Mouse (Mus musculus): ENCODE results near the gene Cdc42bpg. TPM values are rescaled to one million over a fixed set of nuclear protein-coding genes. Genes with fewer than 3 reads are reported as not detected.
"Not testable (repeated sequence)": the region's sequence is repeated elsewhere in the genome, so short reads cannot be mapped to it uniquely, and the experiment has no call there.

Gene Cdc42bpg
- total and polyA plus RNA-seq, 2 experiments from 2014 or later = 0.33 to 6.0 TPM

- WGBS = 94% methylated on average over 5 of the region's 5 CpGs
- TF ChIP-seq CTCF (IDR thresholded peaks at IDR 0.05; ENCODE audit: low read depth) = no peak
Measured at GRCm38 (mm10) chr19:6310181-6310580, 3.9 kb downstream of the Cdc42bpg start.

GRCm38 (mm10) chr19:6311783-6312182, 5.5 kb downstream of the Cdc42bpg start:
- H3K27me3 ChIP-seq (ENCODE audit: insufficient read depth, low read length); ATAC-seq; H3K9ac ChIP-seq (replicated peaks; ENCODE audit: low read length); H3K9me3 ChIP-seq (ENCODE audit: low read length); H3K4me2 ChIP-seq (ENCODE audit: low read depth, low read length); H3K27ac ChIP-seq; DNase-seq (ENCODE audit: low spot score); H3K4me1 ChIP-seq (ENCODE audit: insufficient read depth, low read length); H3K36me3 ChIP-seq (ENCODE audit: insufficient read depth, low read length); H3K4me3 ChIP-seq (ENCODE audit: low read length): not testable (repeated sequence)
- 90% methylated on average over 3 of the region's 3 CpGs for WGBS

More at GRCm38 (mm10) chr19:6310181-6310580, 3.9 kb downstream of the Cdc42bpg start:
- Histone ChIP-seq H3K4me3 (ENCODE audit: low read length) (no peak overlapping the region), H3K36me3 (ENCODE audit: insufficient read depth, low read length) (0 out of 2 replicates have a peak, but pooled peaks cover 5% of the 10 kb centered on the region), H3K4me2 (ENCODE audit: low read depth, low read length) (no peak overlapping the region), H3K4me1 (ENCODE audit: insufficient read depth, low read length) (peaks cover 7% of the 10 kb centered on the region; the same call in 1 of the 2 replicates), H3K9ac (replicated peaks; ENCODE audit: low read length) (no peak overlapping the region), H3K27me3 (ENCODE audit: insufficient read depth, low read length) (no peaks in the 10 kb centered on the region), H3K27ac (no peak overlapping the region), H3K9me3 (ENCODE audit: low read length) (no peaks in the 10 kb centered on the region)
- DNase-seq (ENCODE audit: low spot score) (no peak), ATAC-seq (no peak)

GRCm38 (mm10) chr19:6313796-6314195, 7.5 kb downstream of the Cdc42bpg start:
- Histone ChIP-seq H3K4me2 (ENCODE audit: low read depth, low read length) (no peak overlapping the region), H3K9me3 (ENCODE audit: low read length) (no peaks in the 10 kb centered on the region), H3K4me1 (ENCODE audit: insufficient read depth, low read length) (no peaks in the 10 kb centered on the region), H3K9ac (replicated peaks; ENCODE audit: low read length) (no peak overlapping the region), H3K27me3 (ENCODE audit: insufficient read depth, low read length) (no peaks in the 10 kb centered on the region), H3K4me3 (ENCODE audit: low read length) (no peak overlapping the region), H3K36me3 (ENCODE audit: insufficient read depth, low read length) (peaks cover 13% of the 10 kb centered on the region), H3K27ac (no peak overlapping the region)
- TF ChIP-seq CTCF (IDR thresholded peaks at IDR 0.05; ENCODE audit: low read depth) = no peak
- WGBS = 86% methylated on average over 8 of the region's 8 CpGs
- DNase-seq (ENCODE audit: low spot score) (no peak), ATAC-seq (no peak)

GRCm38 (mm10) chr19:6314513-6314912, 8.3 kb downstream of the Cdc42bpg start:
- 70% methylated on average over 8 of the region's 8 CpGs for WGBS

GRCm38 (mm10) chr19:6315573-6315972, 9.3 kb downstream of the Cdc42bpg start:
- H3K9me3 ChIP-seq (ENCODE audit: low read length) = no peaks in the 10 kb centered on the region
- ATAC-seq (no peak), DNase-seq (ENCODE audit: low spot score) (no peak)
- H3K4me2 ChIP-seq (ENCODE audit: low read depth, low read length) = no peak overlapping the region
- H3K4me3 ChIP-seq (ENCODE audit: low read length) = no peak overlapping the region
- no peak overlapping the region for H3K27ac ChIP-seq
- no peaks in the 10 kb centered on the region for H3K4me1 ChIP-seq (ENCODE audit: insufficient read depth, low read length)
- no peak overlapping the region for H3K9ac ChIP-seq (replicated peaks; ENCODE audit: low read length)
- 68% methylated on average over 14 of the region's 14 CpGs for WGBS
- TF ChIP-seq CTCF (IDR thresholded peaks at IDR 0.05; ENCODE audit: low read depth) = no peak
- peaks cover 13% of the 10 kb centered on the region for H3K36me3 ChIP-seq (ENCODE audit: insufficient read depth, low read length)
- H3K27me3 ChIP-seq (ENCODE audit: insufficient read depth, low read length) = no peaks in the 10 kb centered on the region

More at GRCm38 (mm10) chr19:6314513-6314912, 8.3 kb downstream of the Cdc42bpg start:
- no peak for TF ChIP-seq CTCF (IDR thresholded peaks at IDR 0.05; ENCODE audit: low read depth)
- Histone ChIP-seq H3K9me3 (ENCODE audit: low read length) (no peaks in the 10 kb centered on the region), H3K4me2 (ENCODE audit: low read depth, low read length) (no peak overlapping the region), H3K36me3 (ENCODE audit: insufficient read depth, low read length) (peaks cover 13% of the 10 kb centered on the region), H3K27me3 (ENCODE audit: insufficient read depth, low read length) (no peaks in the 10 kb centered on the region), H3K4me3 (ENCODE audit: low read length) (no peak overlapping the region), H3K4me1 (ENCODE audit: insufficient read depth, low read length) (no peaks in the 10 kb centered on the region), H3K9ac (replicated peaks; ENCODE audit: low read length) (no peak overlapping the region), H3K27ac (no peak overlapping the region)
- DNase-seq (ENCODE audit: low spot score) (no peak), ATAC-seq (no peak)

- WGBS = 86% methylated on average over 12 of the region's 12 CpGs
- H3K9ac ChIP-seq (replicated peaks; ENCODE audit: low read length) = no peak overlapping the region
- no peaks in the 10 kb centered on the region for H3K4me1 ChIP-seq (ENCODE audit: insufficient read depth, low read length)
- no peaks in the 10 kb centered on the region for H3K27me3 ChIP-seq (ENCODE audit: insufficient read depth, low read length)
- no peak overlapping the region for H3K4me3 ChIP-seq (ENCODE audit: low read length)
- peaks cover 13% of the 10 kb centered on the region for H3K36me3 ChIP-seq (ENCODE audit: insufficient read depth, low read length)
- no peak overlapping the region for H3K27ac ChIP-seq
- no peaks in the 10 kb centered on the region for H3K9me3 ChIP-seq (ENCODE audit: low read length)
- H3K4me2 ChIP-seq (ENCODE audit: low read depth, low read length) = no peak overlapping the region
- no peak for TF ChIP-seq CTCF (IDR thresholded peaks at IDR 0.05; ENCODE audit: low read depth)
- DNase-seq (ENCODE audit: low spot score) = no peak
- ATAC-seq = no peak
Measured at GRCm38 (mm10) chr19:6318145-6318544, 11.9 kb downstream of the Cdc42bpg start.

GRCm38 (mm10) chr19:6321358-6321757, 15.1 kb downstream of the Cdc42bpg start:
- Histone ChIP-seq H3K4me2 (ENCODE audit: low read depth, low read length) (no peak overlapping the region), H3K4me3 (ENCODE audit: low read length) (no peak overlapping the region), H3K27me3 (ENCODE audit: insufficient read depth, low read length) (no peaks in the 10 kb centered on the region), H3K27ac (no peak overlapping the region), H3K9ac (replicated peaks; ENCODE audit: low read length) (no peak overlapping the region), H3K4me1 (ENCODE audit: insufficient read depth, low read length) (no peaks in the 10 kb centered on the region), H3K9me3 (ENCODE audit: low read length) (no peaks in the 10 kb centered on the region), H3K36me3 (ENCODE audit: insufficient read depth, low read length) (0 out of 2 replicates have a peak, but pooled peaks cover 5% of the 10 kb centered on the region)
- DNase-seq (ENCODE audit: low spot score) (no peak), ATAC-seq (no peak)
- WGBS = 88% methylated on average over 8 of the region's 8 CpGs
- no peak for TF ChIP-seq CTCF (IDR thresholded peaks at IDR 0.05; ENCODE audit: low read depth)

All from hindbrain, postnatal 0 days (tissue).